Comparison of ENCODE assay signal across 9 mouse cellular contexts in genomic region chr7:142430160-142430678, GRCm38 (mm10). TPM values are rescaled to one million over a fixed set of nuclear protein-coding genes. Genes with fewer than 3 reads are reported as not detected.
DNase-seq lines count a peak whose midpoint lies in the region; ATAC-seq and TF ChIP-seq lines count a peak whose summit lies in the region.
"Had no signal": no experiment of that assay in that cellular context is flagged by ENCODE, and none has a peak within 500 bp of the region (broad histone marks: within the 10 kb centered on the region; RNA-seq: fewer than 3 reads in every experiment).

No protein-coding gene starts in this region.

- H3K27ac ChIP-seq in forebrain, embryonic 16.5 days (ENCODE audit: low read length) = no peak overlapping the region
- H3K27ac ChIP-seq in midbrain, embryonic 14.5 days (replicated peaks; ENCODE audit: low read depth, low read length) = peak overlapping the region; percentile 14; the same call in 1 of the 2 replicates
- no peak overlapping the region for H3K27ac ChIP-seq in thymus, adult 2 months (ENCODE audit: control insufficient read depth, insufficient read depth, low read length)

- no peaks in the 10 kb centered on the region for H3K27me3 ChIP-seq in forebrain, embryonic 16.5 days (replicated peaks; ENCODE audit: control insufficient read depth, insufficient read depth, low read length)
- no peaks in the 10 kb centered on the region for H3K27me3 ChIP-seq in midbrain, embryonic 14.5 days (ENCODE audit: control insufficient read depth, insufficient read depth, low read length)
- no peaks in the 10 kb centered on the region for H3K27me3 ChIP-seq in thymus, adult 2 months (ENCODE audit: control insufficient read depth, insufficient read depth, low read length)

- peaks cover 10% of the 10 kb centered on the region for H3K4me1 ChIP-seq in forebrain, embryonic 16.5 days (replicated peaks; ENCODE audit: control insufficient read depth, insufficient read depth, low read length)
- H3K4me1 ChIP-seq in midbrain, embryonic 14.5 days (ENCODE audit: control insufficient read depth, insufficient read depth, low read length) = 0 out of 2 replicates have a peak, but pooled peaks cover 8% of the 10 kb centered on the region
- H3K4me1 ChIP-seq in thymus, adult 2 months (replicated peaks; ENCODE audit: control insufficient read depth, insufficient read depth, low read length) = peaks cover 15% of the 10 kb centered on the region

- TF ChIP-seq CTCF in thymus, adult 2 months (IDR thresholded peaks at IDR 0.05; ENCODE audit: borderline replicate concordance, control insufficient read depth, extremely low read depth, insufficient read depth, low read length, poor library complexity) = no peak

- no peaks in the 10 kb centered on the region for H3K9me3 ChIP-seq in forebrain, embryonic 16.5 days (ENCODE audit: control insufficient read depth, low read length)
- H3K9me3 ChIP-seq in midbrain, embryonic 14.5 days (ENCODE audit: control insufficient read depth, low read length) = no peaks in the 10 kb centered on the region

- H3K9ac ChIP-seq in forebrain, embryonic 16.5 days (replicated peaks; ENCODE audit: low read depth, low read length) = peak overlapping the region; percentile 14; the same call in 1 of the 2 replicates
- no peak overlapping the region for H3K9ac ChIP-seq in midbrain, embryonic 14.5 days (replicated peaks; ENCODE audit: low read length)

- H3K4me2 ChIP-seq in forebrain, embryonic 16.5 days (ENCODE audit: low read length) = peak overlapping the region; percentile 18; the same call in 1 of the 2 replicates
- H3K4me2 ChIP-seq in midbrain, embryonic 14.5 days (ENCODE audit: low read length) = no peak overlapping the region

- DNase-seq in frontal cortex, postnatal 14 days (ENCODE audit: low spot score in 2 of 2) = peak; percentile 44 to 49
- peak; percentile 73 for DNase-seq in 3134 (ENCODE audit: extremely low read depth, insufficient read length, low spot score)
- DNase-seq in layer of hippocampus, postnatal 10 days (ENCODE audit: low spot score in 2 of 2) = peak; percentile 71 to 74
- peak; percentile 75 for DNase-seq in midbrain, embryonic 14.5 days
- no peak for DNase-seq in thymus, adult 2 months
- no peak for DNase-seq in thymus, postnatal 10 days (ENCODE audit: low spot score in 2 of 2)

- no peak for ATAC-seq in frontal cortex, adult (ENCODE audit: low TSS enrichment)
- peak; percentile 80 for ATAC-seq in forebrain, embryonic 16.5 days
- peak; percentile 70 for ATAC-seq in midbrain, embryonic 14.5 days (ENCODE audit: low FRiP score, low TSS enrichment)

- no peak overlapping the region for H3K4me3 ChIP-seq in forebrain, embryonic 16.5 days (replicated peaks; ENCODE audit: low read length)
- no peak overlapping the region for H3K4me3 ChIP-seq in midbrain, embryonic 14.5 days (replicated peaks; ENCODE audit: low read depth, low read length)
- H3K4me3 ChIP-seq in thymus, adult 2 months (ENCODE audit: control insufficient read depth, insufficient read depth, low read length) = no peak overlapping the region

- TF ChIP-seq POLR2A in thymus, adult 2 months (IDR thresholded peaks at IDR 0.05; ENCODE audit: control insufficient read depth, extremely low read depth, insufficient read depth, low read length, poor library complexity) = no peak

- WGBS in forebrain, embryonic 16.5 days = 20% methylated on average over 12 of the region's 12 CpGs
- WGBS in midbrain, embryonic 14.5 days = 46% methylated on average over 12 of the region's 12 CpGs
- 30% methylated on average over 12 of the region's 12 CpGs for WGBS in thymus, adult 2 months

- no peaks in the 10 kb centered on the region for H3K36me3 ChIP-seq in forebrain, embryonic 16.5 days (ENCODE audit: control insufficient read depth, insufficient read depth)
- H3K36me3 ChIP-seq in midbrain, embryonic 14.5 days (ENCODE audit: control insufficient read depth, insufficient read depth, low read length) = no peaks in the 10 kb centered on the region
- no peaks in the 10 kb centered on the region for H3K36me3 ChIP-seq in thymus, adult 2 months (ENCODE audit: control insufficient read depth, insufficient read depth, low read length)

RNA-seq across cellular contexts. Expression of gene Syt8, which starts 4.4 kb away (rescaled TPM):
- polyA plus RNA-seq in forebrain, embryonic 16.5 days (2015; fragmentation: Nextera tagmentation; extraction: Ambion mirVana) = not detected in 2 replicates
- not detected for total RNA-seq in layer of hippocampus, postnatal 10 days (2021)
- not detected in 2 replicates for polyA plus RNA-seq in midbrain, embryonic 14.5 days (2014; fragmentation: Nextera tagmentation; extraction: Ambion mirVana)
- polyA plus RNA-seq in thymus, adult 2 months (2012; rRNA removed) = 2.2 and 5.2 TPM in 2 replicates
- polyA plus RNA-seq: frontal cortex, adult 2 months had no signal

RNA-seq across cellular contexts. Expression of gene Tnni2, which starts 11.4 kb away (rescaled TPM):
- polyA plus RNA-seq in forebrain, embryonic 16.5 days (2015; fragmentation: Nextera tagmentation; extraction: Ambion mirVana) = 0.89 TPM in 1 of 2 replicates, not detected in the other
- total RNA-seq in layer of hippocampus, postnatal 10 days (2021) = not detected
- polyA plus RNA-seq in midbrain, embryonic 14.5 days (2014; fragmentation: Nextera tagmentation; extraction: Ambion mirVana) = not detected in 2 replicates
- polyA plus RNA-seq in thymus, adult 2 months (2012; rRNA removed) = 3.2 and 4.3 TPM in 2 replicates

RNA-seq across cellular contexts. Expression of gene Lsp1, which starts 30.4 kb away (rescaled TPM):
- polyA plus RNA-seq in forebrain, embryonic 16.5 days (2015; fragmentation: Nextera tagmentation; extraction: Ambion mirVana) = 3.5 and 5.5 TPM in 2 replicates
- 1 to 10 TPM; 3.6 to 5.0 TPM for total RNA-seq in layer of hippocampus, postnatal 10 days (2021)
- 2.7 and 8.0 TPM in 2 replicates for polyA plus RNA-seq in midbrain, embryonic 14.5 days (2014; fragmentation: Nextera tagmentation; extraction: Ambion mirVana)
- polyA plus RNA-seq in thymus, adult 2 months (2012; rRNA removed) = 507 and 626 TPM in 2 replicates

RNA-seq across cellular contexts. Expression of gene Ctsd, which starts 42.4 kb away (rescaled TPM):
- polyA plus RNA-seq in forebrain, embryonic 16.5 days (2015; fragmentation: Nextera tagmentation; extraction: Ambion mirVana) = 203 and 208 TPM in 2 replicates
- total RNA-seq in layer of hippocampus, postnatal 10 days (2021) = 100 to 1,000 TPM; 252 to 270 TPM
- 208 and 229 TPM in 2 replicates for polyA plus RNA-seq in midbrain, embryonic 14.5 days (2014; fragmentation: Nextera tagmentation; extraction: Ambion mirVana)
- 762 and 992 TPM in 2 replicates for polyA plus RNA-seq in thymus, adult 2 months (2012; rRNA removed)

RNA-seq across cellular contexts. Expression of gene Gm49369, which starts 47.8 kb away (rescaled TPM):
- polyA plus RNA-seq in forebrain, embryonic 16.5 days (2015; fragmentation: Nextera tagmentation; extraction: Ambion mirVana) = not detected in 2 replicates
- total RNA-seq in layer of hippocampus, postnatal 10 days (2021) = 1 to 10 TPM in 1 of 2 experiments, not detected in 1; 6.5 TPM
- 1.8 TPM in 1 of 2 replicates, not detected in the other for polyA plus RNA-seq in midbrain, embryonic 14.5 days (2014; fragmentation: Nextera tagmentation; extraction: Ambion mirVana)
- polyA plus RNA-seq in thymus, adult 2 months (2012; rRNA removed) = 0.23 and 0.31 TPM in 2 replicates

Comparison
In these comparisons a context has a peak if more than half of its experiments do, and no peak if none do; other contexts are left out.
1. DNase-seq: peak in frontal cortex, postnatal 14 days (2 of 2), 3134 (single experiment), layer of hippocampus, postnatal 10 days (2 of 2) and midbrain, embryonic 14.5 days (single experiment); none in thymus, adult 2 months (single experiment) and thymus, postnatal 10 days (0 of 2).
2. RNA of gene Lsp1, which starts 30.4 kb away (polyA plus RNA-seq): 507 to 626 TPM in thymus, adult 2 months; 2.7 to 8.0 TPM in midbrain, embryonic 14.5 days and 3.5 to 5.5 TPM in forebrain, embryonic 16.5 days; every median in the first group is over 10 times any median in the second.